Mouse (Mus musculus): ENCODE data around the gene Cebpg. TPM values are rescaled to one million over a fixed set of nuclear protein-coding genes. Genes with fewer than 3 reads are reported as not detected.
A peak's percentile ranks its signal among the peaks of the same experiment; 100 is the strongest.

Cebpg gene
- polyA plus RNA-seq, 1 experiment, result 30.8 TPM

DNA sequence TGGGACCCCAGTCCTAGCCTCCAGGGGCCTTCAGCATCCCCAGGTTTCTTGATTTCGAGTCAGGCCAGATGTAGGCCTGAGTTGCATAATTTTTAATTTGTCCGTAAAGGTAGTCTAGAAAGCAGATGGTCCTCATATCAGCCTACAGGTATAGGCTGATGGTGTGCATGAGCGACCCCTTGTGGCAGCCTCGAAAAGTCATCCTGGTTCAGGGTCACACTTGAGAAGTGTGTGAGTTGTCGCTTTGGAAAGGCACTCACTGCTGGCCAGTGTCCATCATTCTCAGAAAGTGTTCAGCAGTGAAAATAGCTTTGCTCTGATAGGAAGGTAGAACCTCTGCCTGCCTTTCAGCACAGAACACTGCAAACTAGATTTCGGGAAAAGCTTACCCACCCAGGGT, 55.5 kb downstream of the Cebpg start:
- Histone ChIP-seq H3K4me3 (ENCODE audit: control insufficient read depth, low read depth, low read length) (no peak overlapping the region), H3K27me3 (ENCODE audit: control insufficient read depth, insufficient read depth, low read length) (no peaks in the 10 kb centered on the region), H3K4me1 (ENCODE audit: control insufficient read depth, insufficient read depth, low read length) (no peaks in the 10 kb centered on the region), H3K36me3 (ENCODE audit: control insufficient read depth, insufficient read depth, low read length) (no peaks in the 10 kb centered on the region), H3K27ac (ENCODE audit: control insufficient read depth, insufficient read depth, low read depth, low read length) (no peak overlapping the region)
- TF ChIP-seq CTCF (IDR thresholded peaks at IDR 0.05; ENCODE audit: control insufficient read depth, insufficient read depth, insufficient replicate concordance, low read depth, low read length) (peak; percentile 59; the same call in 1 of the 2 replicates), POLR2A (IDR thresholded peaks at IDR 0.05; ENCODE audit: control insufficient read depth, low read depth, low read length) (no peak)

Other genes with a start within 250 kb of the Cebpg start
- 0.69 TPM in 1 of 2 replicates, not detected in the other for gene Chst8, start 243.9 kb downstream of the Cebpg start, polyA plus RNA-seq (2012; rRNA removed)
- gene Pepd, start 144.2 kb downstream of the Cebpg start, polyA plus RNA-seq (2012; rRNA removed), result 15.4 and 16.0 TPM in 2 replicates
- gene Cebpa, start 62.7 kb upstream of the Cebpg start, polyA plus RNA-seq (2012; rRNA removed), result 1.7 and 2.6 TPM in 2 replicates
- gene Slc7a10, start 129.8 kb upstream of the Cebpg start, polyA plus RNA-seq (2012; rRNA removed), result 0.61 and 0.64 TPM in 2 replicates
- gene Lrp3, start 158.9 kb upstream of the Cebpg start, polyA plus RNA-seq (2012; rRNA removed), result 0.67 and 0.70 TPM in 2 replicates

Measured in testis, adult 2 months (tissue).